Mouse (Mus musculus) spleen, adult 12 weeks (tissue): Measurements from ENCODE around the gene Sfxn2.

Source experiments
- DNase-seq: peaks from one replicate; pipeline ENCODE4 v3.0.0; 2022; ENCODE audit warnings: low spot score

Sfxn2 gene

GRCm38 (mm10) chr19:46631637-46632036 lies 58.5 kb downstream of the Sfxn2 start:
- no peak for DNase-seq

DNA sequence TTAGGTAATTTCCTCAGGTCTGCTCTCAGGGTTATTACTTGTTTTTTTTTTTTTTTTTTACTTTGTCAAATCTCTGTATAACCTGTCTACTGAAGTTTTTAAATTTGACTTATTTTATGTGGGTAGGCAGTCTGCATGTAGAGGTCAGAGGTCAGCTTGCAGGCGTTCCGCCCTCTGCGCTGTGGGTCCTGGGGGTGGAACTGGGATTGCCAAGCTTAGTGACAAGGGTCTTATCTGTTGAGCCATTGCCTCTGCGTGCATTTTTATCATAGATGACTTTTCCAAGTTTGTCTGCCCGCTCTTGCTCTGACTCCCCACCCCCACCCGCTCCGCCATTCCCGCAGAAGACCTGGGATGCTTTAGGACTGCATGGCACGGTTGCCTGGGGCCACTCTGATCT lies 62.6 kb downstream of the Sfxn2 start:
- no peak for DNase-seq

DNA sequence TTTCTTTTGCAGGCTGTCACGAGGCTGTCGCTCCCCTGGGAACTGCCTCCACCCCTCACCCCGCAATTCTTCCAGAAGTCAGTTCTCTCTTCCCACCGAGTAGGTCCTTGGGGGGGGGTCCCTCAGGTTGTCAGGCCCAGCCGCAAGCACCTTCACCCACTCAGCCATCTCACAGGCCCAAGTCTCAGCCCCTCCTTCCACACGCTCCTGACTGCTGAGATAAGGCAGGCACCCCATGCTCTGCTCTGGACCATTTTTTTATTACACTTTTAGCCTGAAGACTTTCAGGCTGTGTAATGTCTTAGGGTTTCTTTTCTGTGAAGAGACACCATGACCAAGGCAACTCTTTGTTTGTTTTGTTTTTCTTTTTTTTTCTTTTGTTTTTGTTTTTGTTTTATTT lies 64.4 kb downstream of the Sfxn2 start:
- DNase-seq: no peak

GRCm38 (mm10) chr19:46639053-46639452 lies 65.9 kb downstream of the Sfxn2 start:
- no peak for DNase-seq

GRCm38 (mm10) chr19:46639496-46639895 lies 66.3 kb downstream of the Sfxn2 start:
- DNase-seq: no peak

DNA sequence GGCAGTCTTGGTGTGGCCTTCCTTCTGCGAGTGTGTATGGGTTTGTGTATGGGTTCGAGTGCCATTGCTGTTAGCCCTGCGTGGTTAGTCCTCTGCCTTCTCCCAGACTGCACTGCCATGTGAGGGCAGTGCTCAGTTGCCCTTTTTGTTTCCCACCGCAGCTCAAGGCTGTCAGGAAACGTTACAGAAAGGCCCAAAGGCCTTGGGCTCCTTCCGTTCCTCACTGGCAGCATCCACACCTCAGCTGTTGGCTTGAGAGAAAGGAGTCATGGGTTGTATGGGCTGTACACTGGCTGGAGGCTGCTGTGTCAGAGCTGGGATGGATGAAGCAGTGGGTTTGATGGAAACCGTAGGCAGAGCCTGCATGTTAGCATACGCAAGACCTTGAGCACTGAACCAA lies 67.6 kb downstream of the Sfxn2 start:
- DNase-seq: no peak

GRCm38 (mm10) chr19:46641420-46642085 lies 68.4 kb downstream of the Sfxn2 start:
- no peak for DNase-seq

- DNase-seq: no peak
Observed at GRCm38 (mm10) chr19:46642136-46642753, 69.1 kb downstream of the Sfxn2 start.

DNA sequence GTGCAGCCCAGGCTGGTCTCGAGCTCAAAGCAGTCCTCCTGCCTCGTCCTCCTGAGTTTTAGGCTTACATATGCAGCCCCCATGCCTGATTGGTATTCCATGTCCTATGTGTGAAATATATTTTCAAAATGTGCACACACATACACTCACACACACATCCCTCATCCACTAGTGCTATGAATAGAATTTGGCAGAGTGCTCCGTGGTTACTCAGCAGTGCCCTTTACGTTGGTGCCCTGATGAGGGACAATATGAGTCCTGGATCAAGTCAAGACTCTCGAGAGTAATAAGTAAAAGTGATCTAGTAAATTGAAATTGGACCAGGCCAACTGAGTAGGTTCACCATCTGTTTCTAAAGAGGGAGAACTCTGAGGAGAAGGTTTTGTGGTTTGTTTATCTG lies 70.1 kb downstream of the Sfxn2 start:
- no peak for DNase-seq

- no peak for DNase-seq
Observed at GRCm38 (mm10) chr19:46644343-46644792, 71.2 kb downstream of the Sfxn2 start.

GRCm38 (mm10) chr19:46644793-46645602 lies 71.8 kb downstream of the Sfxn2 start:
- DNase-seq: no peak

GRCm38 (mm10) chr19:46646041-46646481 lies 72.9 kb downstream of the Sfxn2 start:
- no peak for DNase-seq

DNA sequence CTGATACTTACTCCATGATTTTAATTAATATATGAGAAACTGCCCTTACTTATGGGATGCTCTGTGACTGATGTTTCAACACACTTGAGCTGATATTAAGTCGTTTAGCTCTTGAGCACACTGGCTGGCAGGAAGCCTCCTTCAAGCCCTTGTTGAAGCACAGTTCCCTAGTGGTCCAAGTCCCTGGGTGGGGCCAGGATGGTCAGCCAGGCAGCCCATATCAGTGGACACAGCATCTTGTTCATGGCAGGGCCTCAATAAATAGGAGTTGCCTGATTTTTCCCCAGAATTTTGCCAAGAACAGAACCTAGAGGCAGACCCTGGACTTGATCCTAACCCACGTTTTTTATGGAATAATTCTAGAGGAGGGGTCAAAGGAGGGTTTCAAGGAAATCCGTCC lies 74.1 kb downstream of the Sfxn2 start:
- no peak for DNase-seq
